Mouse (Mus musculus): ENCODE measurements around the gene Kcnj8.

Gene Kcnj8

DNA sequence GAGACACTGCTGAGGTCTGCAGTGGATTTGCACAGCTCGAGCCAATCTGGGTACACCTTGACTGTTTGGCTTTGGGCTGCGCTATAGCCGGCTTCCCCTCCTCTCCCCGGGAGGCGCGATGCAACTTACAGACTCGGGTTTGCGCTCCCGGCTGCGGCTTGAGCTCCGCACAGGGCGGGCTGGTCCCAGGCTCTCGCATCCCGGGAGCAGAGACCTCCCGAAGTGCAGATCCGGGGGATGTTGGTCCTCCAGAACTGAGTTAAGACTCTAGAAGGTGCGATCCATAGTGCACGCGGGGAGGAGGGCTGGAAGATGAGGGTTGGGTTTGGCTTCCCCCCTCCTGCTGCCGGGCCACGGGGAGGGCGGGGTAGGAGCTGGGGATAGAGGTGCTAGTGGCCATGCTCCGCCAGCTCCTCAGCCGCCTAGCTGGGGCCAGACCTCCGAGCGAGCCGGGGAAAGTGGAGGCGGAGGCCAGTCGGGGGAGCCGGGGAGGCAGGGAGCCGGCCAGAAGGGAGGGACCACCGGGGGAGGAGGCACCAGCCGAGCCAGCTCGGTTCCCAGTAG is at the start of gene Kcnj8:
Gene Kcnj8, minus strand, starts transcription at position 560 of the 564 bp plus-strand sequence.
- DNase-seq (ENCODE audit: low read depth, low spot score) = no peak

DNA sequence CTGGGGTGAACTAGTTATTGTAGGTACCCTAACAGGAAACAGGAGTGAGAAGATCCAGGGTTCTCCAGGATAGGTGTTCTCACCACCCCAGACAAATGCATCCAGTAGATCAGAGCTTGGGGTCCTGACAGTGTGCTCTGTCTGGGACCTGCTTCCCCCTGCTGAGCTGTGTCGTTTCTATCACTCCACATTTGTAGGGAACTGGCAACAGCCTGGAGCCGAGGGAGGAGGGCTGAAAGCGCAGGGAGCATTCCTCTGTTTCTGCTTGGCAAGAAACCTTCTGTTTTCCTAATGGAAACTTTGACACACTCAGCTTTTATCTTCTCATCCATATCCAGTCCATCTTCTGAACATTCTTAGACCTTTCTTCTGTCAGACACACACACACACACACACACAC is 45.2 kb upstream of the Kcnj8 start:
- DNase-seq (ENCODE audit: low read depth, low spot score) = no peak

DNA sequence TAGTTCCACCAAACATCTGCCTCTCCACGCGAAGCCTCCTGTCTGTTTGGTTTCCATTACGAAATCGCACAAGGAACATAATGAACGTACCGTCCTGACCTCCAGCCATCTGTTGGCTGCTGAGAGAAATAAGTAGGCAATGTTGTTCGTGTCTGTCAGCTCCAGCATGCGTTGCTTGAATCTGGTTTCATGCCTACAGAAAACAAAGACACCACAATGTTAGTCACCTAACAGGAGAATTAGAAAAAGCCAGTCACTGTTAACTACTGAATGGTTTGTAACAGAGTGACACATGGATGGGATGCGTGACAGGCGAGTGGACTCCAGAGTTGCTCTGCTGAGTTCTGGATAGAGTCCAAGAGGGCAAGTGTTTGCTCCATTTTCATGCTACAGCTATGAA is 42.9 kb upstream of the Kcnj8 start:
- no peak for DNase-seq (ENCODE audit: low read depth, low spot score)

DNA sequence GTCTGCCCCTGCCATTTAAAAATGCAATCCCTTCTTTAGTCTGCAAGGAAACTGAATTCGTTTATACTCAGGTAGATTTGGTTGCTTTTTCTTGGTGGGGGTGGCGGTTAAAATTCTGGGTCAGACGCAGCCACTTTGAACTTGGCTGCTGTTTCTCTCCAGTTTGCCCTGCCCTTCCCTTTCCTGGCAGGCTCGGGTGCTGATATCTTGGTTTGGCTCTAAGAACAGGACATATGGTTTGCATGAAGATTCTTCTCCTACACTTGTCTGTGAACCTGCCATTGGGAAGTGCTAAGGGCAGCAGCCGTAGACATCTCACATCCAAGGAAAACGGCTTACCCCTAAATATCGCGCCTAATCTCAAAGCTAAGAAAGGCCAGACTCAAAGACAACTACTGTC is 41.0 kb upstream of the Kcnj8 start:
- DNase-seq (ENCODE audit: low read depth, low spot score) = no peak

DNA sequence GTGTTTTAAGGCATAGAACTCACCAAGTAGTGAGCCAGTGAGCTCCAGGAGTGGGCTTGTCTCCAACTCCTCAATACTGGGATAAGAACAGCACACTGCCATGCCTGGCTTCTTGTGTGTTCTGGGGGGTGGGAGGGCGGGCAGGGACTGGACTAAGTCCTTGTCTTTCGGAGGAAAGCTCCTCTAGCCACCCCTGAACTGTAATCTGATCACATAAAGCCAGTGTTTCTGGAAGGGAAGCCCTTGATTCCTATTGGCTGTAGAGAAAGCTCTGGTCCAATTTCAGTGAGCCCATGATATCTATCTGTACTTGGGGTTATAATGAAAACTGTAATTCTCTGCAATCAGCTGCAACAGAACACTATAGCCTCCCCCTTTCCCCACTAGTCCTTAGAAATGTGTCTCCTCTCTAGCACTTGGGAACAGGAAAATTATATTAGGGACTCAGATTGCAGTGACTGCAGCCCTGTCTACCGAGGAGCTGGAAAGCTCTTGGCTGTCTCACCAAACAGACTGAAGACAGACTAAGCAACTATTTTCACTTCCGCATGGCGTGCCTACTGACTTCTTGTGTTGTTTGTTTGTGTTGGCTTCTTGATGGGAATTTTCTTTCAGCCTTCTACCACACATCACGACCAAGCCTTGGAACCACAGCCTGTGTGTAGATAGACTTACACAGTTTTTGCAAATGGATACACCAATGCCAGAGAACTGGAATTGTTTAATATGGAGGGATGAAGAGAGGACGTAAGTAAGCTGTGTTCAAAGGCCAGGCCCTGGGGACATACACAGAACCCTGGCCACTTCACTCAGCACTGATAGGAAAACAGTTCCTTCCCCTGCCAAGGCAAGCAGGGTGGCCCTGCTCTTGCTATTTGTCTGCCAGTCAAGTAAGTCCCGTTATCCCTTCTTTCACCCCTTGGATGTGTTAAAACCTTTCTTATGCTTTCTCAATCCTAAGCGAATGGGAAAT is 38.3 kb upstream of the Kcnj8 start:
- no peak for DNase-seq (ENCODE audit: low read depth, low spot score)

DNA sequence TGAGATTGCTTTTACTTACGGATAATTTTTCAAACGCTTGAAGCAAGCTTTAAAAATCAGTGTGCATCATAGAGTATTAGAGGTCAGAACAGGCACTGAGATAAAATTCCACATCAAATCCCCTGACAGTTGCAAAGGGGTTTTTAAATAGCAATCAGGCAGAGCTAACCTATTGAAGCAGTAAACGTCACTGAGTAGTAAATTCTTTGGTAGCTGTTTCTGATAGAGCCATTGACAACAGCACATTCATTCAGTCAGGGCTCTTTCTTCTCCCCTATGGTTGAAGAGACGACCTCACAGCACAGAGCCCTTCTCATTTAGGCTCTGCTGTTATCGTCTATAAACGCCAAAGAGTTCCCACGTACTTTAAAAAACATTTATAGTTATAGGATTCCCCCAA is 35.7 kb upstream of the Kcnj8 start:
- no peak for DNase-seq (ENCODE audit: low read depth, low spot score)

DNA sequence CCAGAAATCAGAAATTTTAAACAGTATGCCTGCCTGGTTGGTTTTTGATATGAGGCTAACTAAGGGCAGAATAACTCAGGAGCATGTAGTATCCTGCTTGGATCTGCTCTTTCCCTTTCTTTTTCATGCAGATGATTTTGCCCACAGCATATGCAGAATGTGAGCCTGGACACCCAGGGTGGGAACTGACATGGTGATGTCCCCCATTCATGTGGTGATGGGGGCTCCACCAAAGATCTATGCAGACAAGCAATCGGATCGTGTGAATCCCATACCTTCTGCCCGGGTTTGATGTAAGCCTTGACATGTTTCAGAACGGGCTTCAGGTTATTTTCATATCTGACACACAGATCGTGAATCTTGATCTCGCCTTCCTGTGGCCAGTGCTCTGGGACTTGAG is 31.4 kb upstream of the Kcnj8 start:
- DNase-seq (ENCODE audit: low read depth, low spot score) = no peak

DNA sequence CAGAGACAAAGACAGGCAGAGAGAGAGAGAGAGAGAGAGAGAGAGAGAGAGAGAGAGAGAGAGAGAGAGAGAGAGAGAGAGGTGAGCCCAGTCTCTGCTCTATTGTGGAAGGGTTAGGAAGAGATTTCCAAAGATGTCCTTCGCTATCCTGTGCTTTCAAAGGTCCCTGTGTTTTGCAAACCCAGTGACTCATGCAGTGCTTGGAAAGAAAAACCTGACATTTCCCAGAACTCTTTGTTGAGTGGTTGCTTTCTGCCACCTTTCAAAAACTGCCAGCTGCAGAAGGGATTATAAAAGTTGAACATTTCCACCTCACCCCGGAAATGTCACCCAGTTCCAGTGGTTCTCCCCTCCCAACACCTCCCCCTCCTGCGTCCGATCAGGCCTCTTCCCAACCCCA is 7.4 kb upstream of the Kcnj8 start:
- no peak for DNase-seq (ENCODE audit: low read depth, low spot score)

DNA sequence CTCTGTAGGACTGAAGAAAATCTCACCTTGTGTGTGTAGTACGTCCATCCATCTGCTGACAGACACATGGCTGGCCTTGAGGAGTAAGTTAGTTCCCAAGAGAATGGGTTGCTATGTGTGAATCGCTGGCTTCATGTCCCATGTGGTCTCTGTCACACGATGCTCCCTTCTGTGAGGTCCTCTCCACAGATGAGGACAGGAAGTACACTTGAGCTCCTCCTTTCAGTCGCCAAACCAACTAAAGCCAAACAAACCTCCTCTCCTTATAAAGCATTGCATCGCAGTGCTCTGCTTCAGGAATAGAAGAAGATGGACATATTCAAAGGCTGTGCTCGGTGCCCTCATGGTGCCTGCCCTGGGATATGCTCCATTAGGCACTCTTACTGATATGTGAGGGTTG is 6.4 kb upstream of the Kcnj8 start:
- no peak for DNase-seq (ENCODE audit: low read depth, low spot score)

DNA sequence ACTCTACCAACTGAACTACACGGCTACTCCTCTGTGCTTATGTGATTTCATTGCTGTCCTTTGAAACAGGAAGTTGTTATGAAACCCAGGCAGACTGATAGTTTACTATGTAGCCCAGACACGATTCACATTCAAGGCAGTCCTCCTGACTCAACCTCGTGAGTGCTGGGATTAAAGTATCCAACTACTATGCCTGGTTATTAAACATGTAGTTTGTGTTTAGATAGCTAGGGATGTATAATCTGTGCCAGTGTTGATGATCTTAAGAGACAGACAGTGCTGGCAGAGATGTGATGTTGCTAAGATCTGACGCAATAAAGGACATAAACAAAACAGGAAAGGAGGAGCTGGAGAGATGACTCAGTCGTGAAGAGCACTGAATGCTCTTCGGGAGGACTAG is 1.5 kb upstream of the Kcnj8 start:
- DNase-seq (ENCODE audit: low read depth, low spot score) = no peak

DNA sequence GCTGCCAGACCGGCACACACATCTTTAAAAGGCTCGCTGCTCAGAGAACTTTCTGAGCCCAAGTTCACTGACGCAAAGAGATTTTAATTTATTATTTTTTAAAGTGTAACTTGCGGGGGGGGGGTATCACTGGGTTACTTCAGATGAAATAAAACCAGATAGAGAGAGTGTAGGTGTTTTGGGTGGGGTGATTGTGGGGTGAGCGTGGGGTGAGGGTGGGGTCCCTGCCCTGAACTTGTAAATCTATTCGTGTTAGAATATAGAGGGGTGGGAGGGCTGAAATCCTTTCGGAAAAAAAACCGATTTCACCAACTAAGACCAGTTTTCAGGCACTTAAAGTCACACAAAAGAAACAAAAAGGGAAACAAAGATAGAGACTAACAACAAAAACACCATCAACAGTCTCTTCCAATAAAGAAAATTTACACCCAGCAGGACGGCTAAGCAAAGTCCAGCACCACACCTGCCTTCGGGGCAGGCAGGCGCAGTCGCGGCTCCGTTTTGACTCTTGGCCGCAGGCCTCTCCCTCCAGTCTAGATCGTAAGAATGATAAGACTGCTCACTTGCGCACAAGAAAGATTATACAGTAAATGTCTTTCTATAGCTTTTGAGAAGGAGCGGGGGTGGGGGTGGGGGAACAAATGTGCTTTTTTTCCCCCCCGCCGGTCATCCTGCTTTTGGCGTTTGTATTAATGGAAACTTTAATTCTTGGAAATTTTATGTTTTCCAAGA is 381 bp upstream of the Kcnj8 start:
- no peak for DNase-seq (ENCODE audit: low read depth, low spot score)

DNA sequence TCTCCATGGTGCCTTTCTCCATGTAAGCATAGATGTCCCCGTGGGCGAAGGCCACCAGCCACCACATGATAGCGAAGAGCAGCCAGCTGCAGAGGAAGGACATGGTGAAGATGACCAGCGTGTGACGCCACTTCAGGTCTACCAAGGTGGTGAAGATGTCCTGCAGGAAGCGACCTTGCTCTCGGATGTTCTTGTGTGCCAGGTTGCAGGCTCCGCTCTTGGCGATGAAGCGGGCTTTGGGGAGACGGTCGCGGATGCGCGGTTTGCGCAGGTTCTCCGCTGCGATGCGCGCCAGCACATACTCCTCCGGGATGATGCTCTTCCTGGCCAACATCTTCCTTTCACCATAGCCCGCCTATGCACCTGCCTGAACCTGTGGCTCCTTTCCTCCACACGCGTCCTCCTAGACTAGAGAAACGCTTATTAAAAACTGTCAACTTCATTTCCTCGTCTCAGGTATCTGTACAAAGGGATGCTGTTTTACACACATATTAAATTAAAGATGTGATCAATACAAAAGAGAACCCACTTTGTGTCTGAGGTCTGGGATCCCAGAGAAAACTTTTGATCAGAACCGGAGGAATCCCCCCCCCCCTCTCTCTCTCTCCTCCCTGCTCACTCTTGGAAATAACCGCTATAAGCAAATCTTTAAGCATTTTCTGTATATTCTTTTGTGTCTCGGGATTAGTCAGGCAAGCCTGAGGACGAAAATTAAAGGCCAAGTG is 1.2 kb downstream of the Kcnj8 start:
- no peak for DNase-seq (ENCODE audit: low read depth, low spot score)

DNA sequence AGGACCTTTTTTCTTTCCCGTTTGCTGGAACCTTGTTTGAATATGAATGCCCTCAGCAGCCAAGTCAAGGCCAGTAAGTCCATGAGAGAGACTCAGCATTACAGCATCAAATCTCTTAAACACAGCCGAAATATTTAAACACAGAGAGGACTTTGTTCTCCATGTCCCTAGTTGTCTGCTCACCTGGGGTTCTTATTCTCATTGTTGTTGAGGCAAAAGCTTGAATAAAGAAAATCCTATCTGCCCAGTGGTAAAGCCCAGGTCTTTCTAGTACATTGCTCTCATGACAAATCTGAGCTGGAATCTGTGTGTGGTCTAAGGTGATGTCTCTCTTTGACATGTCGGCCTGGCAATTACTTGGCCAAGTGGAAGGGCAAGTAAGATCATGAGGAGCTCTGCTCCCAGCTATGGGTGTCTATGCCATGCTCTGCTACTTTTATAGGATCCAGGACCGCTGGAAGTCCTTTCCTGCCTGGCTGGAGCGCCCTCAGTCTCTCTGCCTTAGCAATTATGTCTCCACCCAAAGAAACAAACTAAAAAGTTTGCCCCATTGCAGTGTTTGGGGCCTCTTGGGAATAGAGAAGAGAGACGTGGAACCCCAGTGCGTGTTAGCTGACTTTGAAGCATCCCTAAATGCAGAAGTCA is 2.6 kb downstream of the Kcnj8 start:
- DNase-seq (ENCODE audit: low read depth, low spot score) = no peak

DNA sequence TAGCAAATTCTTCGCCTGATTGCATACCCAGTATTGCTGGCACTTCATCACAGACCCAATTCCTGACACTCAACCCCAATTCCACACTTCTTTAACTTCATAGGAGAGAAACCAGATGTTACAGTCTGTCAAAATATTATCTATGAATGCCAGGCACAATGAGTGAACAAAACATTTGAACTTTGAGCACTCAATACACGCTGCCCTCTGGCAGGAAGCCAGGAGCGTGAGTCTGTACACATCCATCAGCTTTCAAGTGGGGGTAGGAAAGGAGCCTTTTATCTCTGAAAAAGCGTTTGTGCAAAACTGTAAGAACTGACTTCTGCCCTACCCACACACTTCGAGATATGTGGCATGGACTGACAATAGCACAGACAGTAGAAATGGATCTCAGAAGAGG is 4.0 kb downstream of the Kcnj8 start:
- no peak for DNase-seq (ENCODE audit: low read depth, low spot score)

DNA sequence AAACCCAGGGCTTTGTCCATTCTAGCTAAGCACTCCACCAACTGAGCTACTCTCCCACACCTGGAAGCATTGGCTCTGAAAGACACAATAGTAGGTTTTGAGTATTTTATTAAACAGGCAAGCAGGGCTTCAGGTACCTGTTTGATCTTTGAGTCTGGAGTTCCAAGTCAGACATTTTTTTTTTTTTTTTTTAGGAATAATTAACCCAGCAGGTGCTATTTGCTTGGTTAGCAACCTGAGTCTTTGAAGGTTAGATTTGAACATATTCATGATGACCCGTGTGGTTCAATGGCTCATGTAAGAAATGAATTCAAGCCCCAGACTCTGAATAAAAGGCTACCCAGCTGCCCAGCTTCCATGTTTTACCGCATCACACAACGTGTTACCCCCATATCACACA is 6.7 kb downstream of the Kcnj8 start:
- DNase-seq (ENCODE audit: low read depth, low spot score) = no peak

DNA sequence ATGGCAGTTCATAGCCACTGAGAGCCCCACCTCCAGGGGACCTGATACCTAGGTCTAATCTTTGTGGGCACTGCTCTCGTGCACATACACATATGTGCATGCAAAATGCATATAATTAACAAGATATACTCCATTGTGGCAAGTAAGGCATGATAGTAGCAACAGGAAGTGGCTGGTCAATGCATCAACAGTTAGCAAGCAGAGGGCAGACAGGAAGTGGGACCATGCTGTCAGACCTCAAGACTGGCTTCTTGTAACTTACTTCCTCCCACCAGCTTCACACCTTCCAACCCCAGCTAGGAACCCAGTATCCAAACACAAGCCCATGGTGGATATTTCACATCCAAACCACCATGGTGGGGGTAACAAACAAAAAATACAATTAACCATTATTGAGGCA is 10.3 kb downstream of the Kcnj8 start:
- DNase-seq (ENCODE audit: low read depth, low spot score) = no peak

DNA sequence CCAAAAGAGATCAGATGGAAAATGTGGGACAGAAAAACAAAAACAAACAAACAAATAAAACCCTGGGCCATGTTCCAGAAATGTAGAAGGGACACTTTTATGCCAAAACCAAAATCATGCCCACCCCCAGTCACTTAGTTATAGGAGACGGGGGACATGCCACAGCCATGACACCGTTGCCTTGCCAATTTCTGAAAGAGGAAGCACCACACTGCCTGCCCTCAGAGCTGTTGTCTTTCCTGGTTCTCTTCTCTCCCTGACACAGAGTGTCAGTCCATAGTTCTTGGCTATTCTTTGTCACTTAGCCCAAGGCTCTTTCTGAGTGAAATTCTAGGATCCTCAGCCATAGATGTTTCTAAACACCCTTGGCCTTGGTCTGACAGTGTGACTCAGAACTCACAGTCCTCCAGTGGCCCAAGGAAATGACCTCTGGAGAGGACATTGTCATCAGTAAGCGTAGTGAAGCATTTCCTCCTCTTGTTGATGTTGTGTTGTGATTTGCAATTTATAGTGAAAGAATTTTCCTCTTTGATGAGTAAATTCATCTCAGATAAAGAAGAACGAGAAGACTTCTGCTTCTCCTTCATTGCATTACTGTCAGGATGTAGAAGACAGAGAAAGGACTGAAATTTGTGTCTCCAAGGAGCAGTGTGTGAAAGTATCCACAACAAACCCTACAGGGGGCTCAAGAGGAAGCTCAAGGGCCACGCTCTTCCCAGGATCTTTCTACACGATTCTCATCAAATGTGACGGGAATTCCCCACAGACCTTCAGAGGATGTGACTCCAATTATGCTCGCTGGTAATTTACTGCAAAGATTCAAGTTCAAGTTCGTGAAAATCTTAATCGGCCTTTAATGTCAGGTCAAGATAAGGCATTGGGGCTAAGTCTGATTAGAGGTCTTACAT is 12.4 kb downstream of the Kcnj8 start:
- DNase-seq (ENCODE audit: low read depth, low spot score) = no peak

DNA sequence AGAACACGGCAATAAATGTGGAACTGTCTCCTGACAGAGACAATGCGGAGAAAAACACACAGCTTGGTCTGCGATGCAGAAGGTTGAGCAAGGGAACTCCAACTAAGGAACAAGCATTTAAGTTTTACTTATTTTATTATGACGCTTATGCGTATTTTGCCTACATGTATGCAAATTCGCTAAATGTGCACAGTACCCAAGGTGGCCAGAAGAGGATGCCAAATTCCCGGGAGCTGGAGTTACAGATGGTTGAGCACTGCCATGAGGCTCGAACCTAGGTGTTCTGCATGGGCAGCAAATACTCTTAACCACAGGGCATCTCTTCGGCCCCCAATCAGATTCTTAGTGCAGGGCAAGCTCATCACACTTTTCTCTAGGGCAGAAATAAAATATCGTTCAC is 13.3 kb downstream of the Kcnj8 start:
- no peak for DNase-seq (ENCODE audit: low read depth, low spot score)

DNA sequence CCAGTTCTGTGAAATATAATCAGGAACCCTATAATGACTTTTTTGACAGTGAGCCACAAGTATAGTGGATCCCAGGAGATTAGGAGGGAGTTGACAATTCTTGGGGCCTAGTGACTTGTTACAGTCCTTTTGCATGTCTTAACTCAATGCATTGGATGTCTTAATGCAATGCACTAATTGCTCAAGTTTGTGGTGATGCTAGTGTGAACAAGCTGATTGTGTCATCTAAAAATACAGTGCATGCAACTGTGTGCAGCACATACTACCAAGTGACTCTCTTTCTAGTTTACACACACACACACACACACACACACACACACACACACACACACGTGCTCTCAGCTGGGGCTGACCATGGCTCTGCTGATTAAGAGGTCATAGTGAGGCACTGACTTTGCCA is 15.4 kb downstream of the Kcnj8 start:
- DNase-seq (ENCODE audit: low read depth, low spot score) = no peak

DNA sequence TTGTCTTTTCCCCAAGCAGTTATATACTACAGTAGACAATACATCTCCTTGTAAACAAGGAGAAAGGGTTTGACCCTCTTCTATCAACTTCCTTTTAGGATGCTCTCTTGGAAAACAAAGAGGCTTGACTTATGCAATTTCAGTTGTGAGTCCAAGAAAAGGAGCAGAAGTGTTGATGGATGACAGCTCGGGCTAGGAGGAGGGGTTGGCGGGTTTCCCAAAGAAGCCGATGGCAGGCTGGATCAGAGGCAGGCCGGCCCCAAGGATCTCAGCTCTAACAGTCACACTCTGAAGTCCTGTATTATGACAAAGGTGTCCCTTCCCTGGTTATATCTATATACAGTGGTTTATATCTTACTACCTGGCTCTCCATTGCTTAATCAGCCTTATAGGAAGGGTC is 19.9 kb downstream of the Kcnj8 start:
- no peak for DNase-seq (ENCODE audit: low read depth, low spot score)

Data from c-Kit-negative CD71-positive TER-119-positive erythroid progenitor cells, embryonic 14.5 days (primary cell).